Mouse (Mus musculus): ENCODE measurements at regions not wholly inside any gene's neighbourhood (a gene's known extent, or its start where the extent isn't known, plus 50 kb on each side); places are given as distances from the start of the nearest gene placed in this dataset.
"Not testable (repeated sequence)": the region's sequence is repeated elsewhere in the genome, so short reads cannot be mapped to it uniquely, and the experiment has no call there.

DNA sequence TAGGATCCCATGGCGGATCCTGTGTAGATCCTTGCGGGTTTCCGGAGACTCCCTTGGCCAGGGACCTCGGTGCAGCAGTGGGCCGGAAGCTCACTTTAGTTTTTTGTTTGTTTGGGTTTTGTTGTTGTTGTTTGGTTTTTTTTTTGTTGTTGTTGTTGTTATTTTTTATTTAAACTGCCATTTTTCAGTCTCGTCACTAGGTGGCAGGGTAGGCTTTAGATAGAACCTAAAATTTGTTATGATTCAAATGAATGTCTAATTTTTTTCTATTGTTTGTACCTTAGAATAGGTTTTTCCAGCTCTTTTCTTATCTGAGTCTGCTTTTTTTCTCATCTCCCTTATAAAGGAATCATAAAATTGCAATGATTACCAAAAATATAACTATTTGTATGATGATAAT is 834.4 kb upstream of the Tacstd2 start:
- intact Hi-C loops (cut with DNase I), result no loop called here
- no peak for DNase-seq (ENCODE audit: low spot score in 2 of 2)

- peak in 1 of 2 experiments; percentile 38 for DNase-seq (ENCODE audit: low spot score in 2 of 2)
- intact Hi-C loops (cut with DNase I), result no loop called here
These were observed 804.2 kb upstream of the Tacstd2 start for GRCm38 (mm10) chr6:68339846-68340245.

DNA sequence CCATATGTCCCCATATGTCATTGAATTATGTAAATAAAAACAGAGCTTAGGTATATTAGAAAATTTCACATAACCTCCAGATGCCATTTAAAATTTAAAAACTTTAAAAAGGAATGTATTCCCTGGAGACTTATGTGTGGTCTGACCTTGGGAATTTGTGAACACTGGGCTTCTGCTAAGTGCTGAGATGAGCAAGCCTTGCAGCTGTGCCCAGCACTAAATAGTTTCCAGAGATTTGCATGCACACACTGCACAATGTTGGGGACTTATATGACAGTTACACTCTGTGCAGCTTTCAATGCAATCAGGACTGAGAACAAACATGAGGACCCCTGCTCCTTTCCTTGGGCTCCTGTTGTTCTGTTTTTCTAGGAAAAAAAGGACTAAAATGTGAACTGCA is 803.6 kb upstream of the Tacstd2 start:
- DNase-seq (ENCODE audit: low spot score in 2 of 2); intact Hi-C loops (cut with DNase I): not testable (repeated sequence)

DNA sequence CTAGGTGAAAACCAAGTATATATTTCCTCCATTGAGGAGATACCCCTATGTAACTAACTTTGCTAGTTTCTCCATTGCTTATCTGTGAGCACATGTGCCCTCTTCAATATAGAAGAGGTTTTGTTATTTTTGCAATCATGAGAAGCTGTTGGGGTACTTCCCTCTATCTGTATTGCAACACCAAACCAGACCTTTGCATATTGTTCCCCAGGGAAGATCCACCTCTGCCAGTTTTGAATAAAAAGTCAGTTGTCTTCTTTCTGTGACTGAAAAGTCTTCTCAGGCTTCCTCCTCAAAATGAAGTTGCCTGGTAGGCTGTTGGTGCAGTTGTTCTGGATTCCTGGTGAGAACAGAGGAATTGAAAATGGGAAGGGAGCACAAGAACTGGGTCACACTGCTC is 775.8 kb upstream of the Tacstd2 start:
- no peak for DNase-seq (ENCODE audit: low spot score in 2 of 2)
- intact Hi-C loops (cut with DNase I), result no loop called here

- no peak for DNase-seq (ENCODE audit: low spot score in 2 of 2)
- intact Hi-C loops (cut with DNase I), result no loop called here
These were observed 766.5 kb upstream of the Tacstd2 start for GRCm38 (mm10) chr6:68302133-68302532.

GRCm38 (mm10) chr6:68256725-68257124 is 721.1 kb upstream of the Tacstd2 start:
- DNase-seq (ENCODE audit: low spot score in 2 of 2), result no peak
- intact Hi-C loops (cut with DNase I), result loop anchor here (5.0 kb wide), 1 partner anchor 154 kb away; no protein-coding TSS in a partner anchor

DNA sequence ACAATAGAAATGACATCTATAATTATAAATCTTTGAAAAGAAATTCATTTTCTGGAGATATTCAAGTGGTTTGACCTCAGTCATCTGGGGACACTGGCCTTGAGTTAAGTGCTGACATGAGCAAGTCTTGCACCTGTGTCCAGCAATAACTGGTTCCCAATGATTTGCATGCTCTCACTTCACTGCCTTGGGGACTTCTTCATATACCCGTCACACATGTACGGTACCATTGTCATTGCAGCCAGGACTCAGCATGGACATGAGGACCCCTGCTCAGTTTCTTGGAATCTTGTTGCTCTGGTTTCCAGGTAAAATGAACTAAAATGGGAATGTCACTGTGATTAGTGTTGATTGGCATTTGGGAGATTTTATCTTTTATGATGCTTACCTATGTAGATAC is 720.6 kb upstream of the Tacstd2 start:
- DNase-seq (ENCODE audit: low spot score in 2 of 2), result no peak
- intact Hi-C loops (cut with DNase I), result loop anchor here (5.0 kb wide), 1 partner anchor 154 kb away; no protein-coding TSS in a partner anchor

GRCm38 (mm10) chr6:68252730-68253129 is 717.1 kb upstream of the Tacstd2 start:
- intact Hi-C loops (cut with DNase I), result no loop called here
- no peak for DNase-seq (ENCODE audit: low spot score in 2 of 2)

GRCm38 (mm10) chr6:68251320-68251719 is 715.7 kb upstream of the Tacstd2 start:
- DNase-seq (ENCODE audit: low spot score in 2 of 2); intact Hi-C loops (cut with DNase I): not testable (repeated sequence)

DNA sequence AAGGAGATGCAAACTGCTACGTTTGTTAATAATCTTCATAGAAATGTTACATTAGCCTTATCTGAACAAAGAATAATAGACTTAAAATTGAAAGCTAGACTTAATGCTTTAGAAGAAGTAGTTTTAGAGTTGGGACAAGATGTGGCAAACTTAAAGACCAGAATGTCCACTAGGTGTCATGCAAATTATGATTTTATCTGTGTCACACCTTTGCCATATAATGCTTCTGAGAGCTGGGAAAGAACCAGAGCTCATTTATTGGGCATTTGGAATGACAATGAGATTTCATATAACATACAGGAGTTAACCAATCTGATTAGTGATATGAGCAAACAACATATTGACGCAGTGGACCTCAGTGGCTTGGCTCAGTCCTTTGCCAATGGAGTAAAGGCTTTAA is 714.8 kb upstream of the Tacstd2 start:
- DNase-seq (ENCODE audit: low spot score in 2 of 2); intact Hi-C loops (cut with DNase I): not testable (repeated sequence)

- DNase-seq (ENCODE audit: low spot score in 2 of 2); intact Hi-C loops (cut with DNase I): not testable (repeated sequence)
These were observed 713.7 kb upstream of the Tacstd2 start for GRCm38 (mm10) chr6:68249259-68249658.

DNA sequence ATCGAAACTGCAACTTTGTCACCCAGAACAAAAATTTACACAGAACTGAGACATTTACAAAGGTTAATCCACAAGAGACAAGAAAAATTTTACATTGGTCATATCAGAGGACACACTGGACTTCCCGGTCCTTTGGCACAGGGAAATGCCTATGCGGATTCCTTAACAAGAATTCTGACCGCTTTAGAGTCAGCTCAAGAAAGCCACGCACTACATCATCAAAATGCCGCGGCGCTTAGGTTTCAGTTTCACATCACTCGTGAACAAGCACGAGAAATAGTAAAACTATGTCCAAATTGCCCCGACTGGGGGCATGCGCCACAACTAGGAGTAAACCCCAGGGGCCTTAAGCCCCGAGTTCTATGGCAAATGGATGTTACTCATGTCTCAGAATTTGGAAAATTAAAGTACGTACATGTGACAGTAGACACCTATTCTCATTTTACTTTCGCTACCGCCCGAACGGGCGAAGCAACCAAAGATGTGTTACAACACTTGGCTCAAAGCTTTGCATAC is 712.5 kb upstream of the Tacstd2 start:
- intact Hi-C loops (cut with DNase I); DNase-seq (ENCODE audit: low spot score in 2 of 2): not testable (repeated sequence)

- DNase-seq (ENCODE audit: low spot score in 2 of 2); intact Hi-C loops (cut with DNase I): not testable (repeated sequence)
These were observed 707.2 kb upstream of the Tacstd2 start for GRCm38 (mm10) chr6:68242749-68243148.

- intact Hi-C loops (cut with DNase I), result no loop called here
- DNase-seq (ENCODE audit: low spot score in 2 of 2), result no peak
These were observed 684.1 kb upstream of the Tacstd2 start for GRCm38 (mm10) chr6:68219685-68220084.

DNA sequence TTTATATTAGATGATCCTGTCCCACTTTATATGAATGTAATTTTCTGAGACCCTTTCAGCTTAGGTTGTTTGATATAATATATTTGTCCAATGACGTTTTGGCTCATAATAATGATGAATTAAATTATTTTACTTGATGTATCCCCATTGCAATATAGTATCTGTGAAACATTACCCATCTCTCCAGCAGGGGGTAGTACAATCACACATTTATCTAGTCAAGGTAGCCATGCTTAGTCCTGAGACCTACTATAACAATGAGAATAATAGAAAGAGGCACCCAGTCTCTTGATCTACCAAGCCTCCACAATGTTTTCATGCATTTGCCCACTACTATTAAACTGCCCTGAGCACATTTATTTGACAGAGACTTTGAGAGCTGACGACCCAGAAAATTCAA is 665.9 kb upstream of the Tacstd2 start:
- DNase-seq (ENCODE audit: low spot score in 2 of 2), result peak; percentile 1 to 7

DNA sequence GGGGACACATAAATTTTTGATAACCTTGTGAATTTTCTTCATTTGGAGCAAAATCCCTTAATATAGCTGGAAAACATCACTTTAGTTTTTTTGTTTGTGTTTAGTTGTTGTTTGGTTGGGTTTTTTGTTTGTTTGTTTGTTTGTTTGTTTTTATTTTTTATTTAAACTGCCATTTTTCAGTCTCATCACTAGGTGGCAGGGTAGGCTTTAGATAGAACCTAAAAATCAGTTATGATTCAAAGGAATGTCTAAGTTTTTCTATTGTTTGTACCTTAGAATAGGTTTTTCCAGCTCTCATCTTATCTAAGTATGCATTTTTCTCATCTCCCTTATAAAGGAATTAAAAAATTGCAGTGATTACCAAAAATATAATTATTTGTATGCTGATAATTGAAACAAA is 662.4 kb upstream of the Tacstd2 start:
- intact Hi-C loops (cut with DNase I), result no loop called here
- DNase-seq (ENCODE audit: low spot score in 2 of 2), result no peak

More for the DNA sequence above, 665.9 kb upstream of the Tacstd2 start:
- intact Hi-C loops (cut with DNase I), result no loop called here

GRCm38 (mm10) chr6:68164792-68165191 is 629.2 kb upstream of the Tacstd2 start:
- intact Hi-C loops (cut with DNase I), result no loop called here
- peak in 1 of 2 experiments; percentile 28 for DNase-seq (ENCODE audit: low spot score in 2 of 2)

- intact Hi-C loops (cut with DNase I); DNase-seq (ENCODE audit: low spot score in 2 of 2): not testable (repeated sequence)
These were observed 628.5 kb upstream of the Tacstd2 start for GRCm38 (mm10) chr6:68164111-68164510.

- intact Hi-C loops (cut with DNase I), result no loop called here
- DNase-seq (ENCODE audit: low spot score in 2 of 2), result no peak
These were observed 616.0 kb upstream of the Tacstd2 start for GRCm38 (mm10) chr6:68151569-68151968.

- intact Hi-C loops (cut with DNase I), result loop anchor here (5.0 kb wide), 1 partner anchor 155 kb away; no protein-coding TSS in a partner anchor
These were observed 566.9 kb upstream of the Tacstd2 start for GRCm38 (mm10) chr6:68102481-68102880.

More at GRCm38 (mm10) chr6:68102481-68102880, 566.9 kb upstream of the Tacstd2 start:
- DNase-seq (ENCODE audit: low spot score in 2 of 2), result no peak

Measured in left cerebral cortex, postnatal 25 days (tissue).